Mouse (Mus musculus) central nervous system, embryonic 18 days (tissue): ENCODE data around the gene Glb1l2. TPM values are rescaled to one million over a fixed set of nuclear protein-coding genes. Genes with fewer than 3 reads are reported as not detected.

Source experiments
- polyA plus RNA-seq: library from polyadenylated mRNA; depleted of rRNA; stranded (reverse); fragments of >200 nt; gene quantifications from 2 replicates; pipeline ENCODE4 v1.2.3, GENCODE M21; 2012; rRNA removed

Glb1l2 gene
- polyA plus RNA-seq = 2.1 and 3.0 TPM in 2 replicates

GRCm38 (mm10) chr9:26805935-26806666 lies at the start of gene Glb1l2:
Glb1l2 (minus strand) TSS chr9:26806468.

GRCm38 (mm10) chr9:26733206-26733891 lies 72.9 kb downstream of the Glb1l2 start, which contains the start of gene B3gat1:
B3gat1 (plus strand) TSS chr9:26733728.

Other genes starting within 250 kb of the Glb1l2 start
- 271 and 304 TPM in 2 replicates for gene B3gat1, start 72.7 kb downstream of the Glb1l2 start, polyA plus RNA-seq
- 0.05 and 0.07 TPM in 2 replicates for gene Glb1l3, start 54.4 kb upstream of the Glb1l2 start, polyA plus RNA-seq
- gene Gm1110, start 116.6 kb upstream of the Glb1l2 start, polyA plus RNA-seq = 0.10 and 0.16 TPM in 2 replicates
- gene Acad8, start 193.1 kb upstream of the Glb1l2 start, polyA plus RNA-seq = 37.0 and 38.2 TPM in 2 replicates
- gene Thyn1, start 193.2 kb upstream of the Glb1l2 start, polyA plus RNA-seq = 103 and 107 TPM in 2 replicates
- gene Vps26b, start 223.6 kb upstream of the Glb1l2 start, polyA plus RNA-seq = 89.4 and 94.9 TPM in 2 replicates
- gene Ncapd3, start 223.7 kb upstream of the Glb1l2 start, polyA plus RNA-seq = 27.4 and 28.6 TPM in 2 replicates